Mouse (Mus musculus) testis, adult 10 weeks (tissue): ENCODE data around the gene Chd3. TPM values are rescaled to one million over a fixed set of nuclear protein-coding genes. Genes with fewer than 3 reads are reported as not detected.

ENCODE experiments used
- polyA plus RNA-seq: library from polyadenylated mRNA; stranded (reverse); fragments of 350-450 nt; fragmentation: Illumina TruSeq; extraction: RNeasy Lipid Tissue Mini Kit (QIAGEN cat#74804); gene quantifications from one replicate; pipeline ENCODE4 v1.2.3, GENCODE M21; 2014; ENCODE audit warnings: low read depth, low replicate concordance

The Chd3 gene
- 8.0 TPM for polyA plus RNA-seq

DNA sequence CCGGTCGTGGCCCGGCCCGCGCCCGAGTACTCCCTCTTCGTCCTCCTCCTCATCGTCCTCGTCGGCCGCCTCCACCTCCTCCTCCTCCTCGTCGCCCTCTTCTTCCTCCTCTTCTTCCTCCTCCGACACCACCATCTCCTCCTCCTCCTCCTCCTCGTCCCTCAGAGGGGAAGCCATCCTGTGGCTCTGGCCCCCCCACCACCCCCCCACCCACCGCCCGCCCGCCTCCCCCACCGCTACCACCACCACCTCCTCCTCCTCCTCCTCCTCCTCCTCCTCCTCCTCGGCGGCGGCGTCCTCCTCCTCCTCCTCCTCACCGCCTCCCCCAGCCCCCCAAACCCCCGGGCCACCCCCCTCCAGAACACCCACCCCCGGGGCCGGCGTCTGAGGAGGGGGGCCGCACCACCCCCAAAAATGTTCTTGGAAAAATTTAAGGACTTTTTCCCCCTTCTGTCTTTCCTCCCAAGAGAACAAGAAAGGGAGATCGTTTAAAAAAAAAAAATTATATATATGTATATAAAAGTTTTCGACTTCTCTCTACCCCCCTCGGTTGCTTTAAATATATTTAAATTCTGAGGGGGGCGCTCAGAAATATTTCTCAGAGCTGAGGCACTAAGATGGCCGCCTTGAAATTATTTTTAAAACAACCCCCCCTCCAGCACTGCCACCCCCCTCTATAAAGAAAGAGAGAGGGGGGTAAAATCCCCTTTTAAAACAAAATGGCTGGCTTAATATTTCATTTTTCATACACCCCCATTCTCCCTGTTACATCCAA lies at the start of gene Chd3:
TSS of gene Chd3 (minus strand) at position 192 of the 775 bp plus-strand sequence.

GRCm38 (mm10) chr11:69413221-69414181 lies 44.3 kb upstream of the Chd3 start, which contains the start of gene Kdm6b:
Gene Kdm6b, minus strand, starts transcription at chr11:69413675.

DNA sequence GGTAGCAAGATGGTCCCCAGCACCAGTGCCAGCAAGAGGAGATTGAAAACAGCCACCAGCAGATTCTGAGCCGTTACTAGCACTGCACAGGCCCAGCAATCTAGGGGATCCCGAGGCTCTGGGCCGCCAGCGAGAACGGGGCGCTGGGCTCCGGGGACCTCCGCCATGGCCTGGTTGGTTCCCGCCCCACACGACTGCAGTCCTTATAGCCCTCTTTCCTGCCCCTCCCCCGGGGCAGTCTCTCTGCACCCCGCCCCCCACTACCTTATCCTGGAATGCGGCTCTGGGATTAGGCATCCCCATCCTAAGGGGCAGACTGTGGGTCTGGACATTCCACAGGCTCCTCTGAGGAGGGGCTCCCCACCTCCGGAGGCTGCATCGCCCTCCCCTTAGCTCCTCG lies 28.9 kb upstream of the Chd3 start, which contains the start of gene Tmem88:
TSS of gene Tmem88 (minus strand) at position 176 of the 400 bp plus-strand sequence.

DNA sequence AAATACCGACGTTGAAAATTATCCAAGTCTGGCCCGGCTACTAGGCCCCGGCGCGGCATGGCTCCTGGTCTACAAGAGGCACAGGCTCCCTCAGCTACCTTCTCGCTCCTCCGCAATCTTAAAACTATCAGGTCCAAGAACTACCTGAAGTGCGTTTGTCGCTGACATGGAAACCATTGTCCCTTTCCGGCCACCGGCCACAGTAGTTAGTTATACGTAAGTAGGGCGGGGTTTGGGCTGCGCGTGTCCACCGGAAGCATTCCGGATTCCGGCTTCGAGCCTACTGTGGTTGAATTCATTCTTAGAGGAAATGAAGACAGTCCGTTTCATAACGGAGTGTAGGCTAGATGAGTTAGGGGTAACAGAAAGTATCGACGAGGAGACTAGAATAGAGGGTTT lies 26.0 kb upstream of the Chd3 start, which contains the start of the genes Naa38 and Cyb5d1:
TSS of gene Naa38 (plus strand) at position 253 of the 399 bp plus-strand sequence.
TSS of gene Cyb5d1 (minus strand) at position 397 of the 399 bp plus-strand sequence.

GRCm38 (mm10) chr11:69340161-69341131 lies 28.8 kb downstream of the Chd3 start, which contains the start of gene Rnf227:
Gene Rnf227, plus strand, starts transcription at chr11:69340461.

GRCm38 (mm10) chr11:69325628-69326407 lies 43.4 kb downstream of the Chd3 start, which contains the start of gene Kcnab3:
Gene Kcnab3, plus strand, starts transcription at chr11:69326258.

GRCm38 (mm10) chr11:69323667-69324111 lies 45.5 kb downstream of the Chd3 start, which contains the start of the genes Cntrob and Trappc1:
Gene Cntrob, minus strand, starts transcription at chr11:69323775.
Gene Trappc1, plus strand, starts transcription at chr11:69323980.

Other genes with a start within 250 kb of the Chd3 start
- not detected for gene Hes7, start 249.0 kb downstream of the Chd3 start, polyA plus RNA-seq
- not detected for gene 9130213A22Rik, start 246.8 kb downstream of the Chd3 start, polyA plus RNA-seq
- 0.77 TPM for gene Aloxe3, start 243.5 kb downstream of the Chd3 start, polyA plus RNA-seq
- gene Alox12b, start 212.4 kb downstream of the Chd3 start, polyA plus RNA-seq, result not detected
- not detected for gene Alox8, start 171.6 kb downstream of the Chd3 start, polyA plus RNA-seq
- gene Gucy2e, start 132.4 kb downstream of the Chd3 start, polyA plus RNA-seq, result 0.06 TPM
- 13.3 TPM for gene Cntrob, start 45.6 kb downstream of the Chd3 start, polyA plus RNA-seq
- 24.6 TPM for gene Trappc1, start 45.4 kb downstream of the Chd3 start, polyA plus RNA-seq
- 4.8 TPM for gene Kcnab3, start 43.1 kb downstream of the Chd3 start, polyA plus RNA-seq
- gene Rnf227, start 28.9 kb downstream of the Chd3 start, polyA plus RNA-seq, result 20.7 TPM
- gene Naa38, start 26.1 kb upstream of the Chd3 start, polyA plus RNA-seq, result 48.5 TPM
- gene Cyb5d1, start 26.2 kb upstream of the Chd3 start, polyA plus RNA-seq, result 33.5 TPM
- 0.13 TPM for gene Tmem88, start 28.8 kb upstream of the Chd3 start, polyA plus RNA-seq
- gene Kdm6b, start 44.3 kb upstream of the Chd3 start, polyA plus RNA-seq, result 0.98 TPM
- 10.4 TPM for gene Dnah2, start 179.7 kb upstream of the Chd3 start, polyA plus RNA-seq
- gene Efnb3, start 190.8 kb upstream of the Chd3 start, polyA plus RNA-seq, result 0.48 TPM
- 1.1 TPM for gene Wrap53, start 210.8 kb upstream of the Chd3 start, polyA plus RNA-seq
- gene Trp53, start 211.0 kb upstream of the Chd3 start, polyA plus RNA-seq, result 2.5 TPM
- gene Atp1b2, start 236.5 kb upstream of the Chd3 start, polyA plus RNA-seq, result 23.7 TPM
- 2.6 TPM for gene Shbg, start 248.5 kb upstream of the Chd3 start, polyA plus RNA-seq